Mouse (Mus musculus): ENCODE data around the gene Pdcd1. TPM values are rescaled to one million over a fixed set of nuclear protein-coding genes. Genes with fewer than 3 reads are reported as not detected.
A peak's percentile ranks its signal among the peaks of the same experiment; 100 is the strongest.

Gene Pdcd1
- 0.14 TPM in 1 of 2 replicates, not detected in the other for polyA plus RNA-seq (2014; fragmentation: Nextera tagmentation; extraction: Ambion mirVana)

DNA sequence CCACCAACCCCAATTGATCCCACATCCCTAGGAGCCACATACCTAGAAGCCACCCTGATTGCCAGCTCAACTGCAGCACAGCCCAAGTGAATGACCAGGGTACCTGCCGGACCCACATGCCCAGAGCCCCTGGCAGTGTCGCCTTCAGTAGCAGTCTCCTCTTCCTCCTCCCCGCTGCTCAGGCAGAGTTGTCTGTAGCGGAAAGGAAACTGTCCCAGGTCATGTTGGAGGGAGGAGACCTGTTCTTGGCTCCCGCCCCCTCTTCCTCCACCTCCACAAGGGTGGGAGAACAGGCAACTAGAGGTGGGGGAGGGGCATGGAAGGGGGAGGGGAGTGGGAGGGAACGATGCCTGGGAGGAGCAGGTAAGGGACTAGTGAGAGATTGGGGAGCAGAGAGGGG is at the start of gene Pdcd1:
Pdcd1 (minus strand) TSS at position 181 of the 400 bp plus-strand sequence.
- 67% methylated on average over 6 of the region's 6 CpGs for WGBS
- ATAC-seq (ENCODE audit: low FRiP score, low TSS enrichment), result no peak
- DNase-seq, result no peak
- Histone ChIP-seq H3K27me3 (ENCODE audit: control insufficient read depth, insufficient read depth, low read length) (no peaks in the 10 kb centered on the region), H3K4me1 (ENCODE audit: control insufficient read depth, insufficient read depth, low read length) (no peaks in the 10 kb centered on the region), H3K4me2 (ENCODE audit: low read length) (no peak within 1 kb of the TSS), H3K36me3 (ENCODE audit: control insufficient read depth, insufficient read depth, low read length) (no peaks in the 10 kb centered on the region), H3K4me3 (replicated peaks; ENCODE audit: low read depth, low read length) (no peak within 1 kb of the TSS), H3K9me3 (ENCODE audit: control insufficient read depth, low read length) (no peaks in the 10 kb centered on the region), H3K27ac (replicated peaks; ENCODE audit: low read depth, low read length) (no peak within 1 kb of the TSS), H3K9ac (replicated peaks; ENCODE audit: low read length) (no peak within 1 kb of the TSS)

DNA sequence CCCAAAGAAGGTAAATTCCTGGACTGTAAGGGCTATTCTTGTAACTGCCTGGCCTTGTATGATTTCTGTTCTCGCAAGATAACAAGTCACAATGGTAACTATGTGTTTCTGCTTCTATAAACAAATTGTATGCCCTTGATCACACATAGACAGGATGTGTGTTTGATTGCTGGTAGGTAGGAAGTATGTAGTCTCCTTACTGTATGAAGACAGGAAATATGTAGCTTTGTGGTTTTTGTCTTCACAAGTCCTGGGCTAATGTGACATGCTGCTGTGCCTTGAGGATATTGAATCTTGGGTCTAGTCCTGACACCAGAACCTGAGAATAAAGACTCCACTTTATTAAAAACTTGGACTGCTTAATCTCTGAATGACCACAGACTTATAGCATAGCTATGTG is 39.4 kb upstream of the Pdcd1 start:
- Histone ChIP-seq H3K27me3 (ENCODE audit: control insufficient read depth, insufficient read depth, low read length) (no peaks in the 10 kb centered on the region), H3K4me1 (ENCODE audit: control insufficient read depth, insufficient read depth, low read length) (no peaks in the 10 kb centered on the region), H3K4me3 (replicated peaks; ENCODE audit: low read depth, low read length) (no peak overlapping the region), H3K27ac (replicated peaks; ENCODE audit: low read depth, low read length) (no peak overlapping the region), H3K36me3 (ENCODE audit: control insufficient read depth, insufficient read depth, low read length) (no peaks in the 10 kb centered on the region), H3K4me2 (ENCODE audit: low read length) (no peak overlapping the region), H3K9me3 (ENCODE audit: control insufficient read depth, low read length) (no peaks in the 10 kb centered on the region), H3K9ac (replicated peaks; ENCODE audit: low read length) (no peak overlapping the region)
- DNase-seq (no peak), ATAC-seq (ENCODE audit: low FRiP score, low TSS enrichment) (no peak)
- 79% methylated on average over 1 of the region's 1 CpGs for whole genome bisulfite sequencing

DNA sequence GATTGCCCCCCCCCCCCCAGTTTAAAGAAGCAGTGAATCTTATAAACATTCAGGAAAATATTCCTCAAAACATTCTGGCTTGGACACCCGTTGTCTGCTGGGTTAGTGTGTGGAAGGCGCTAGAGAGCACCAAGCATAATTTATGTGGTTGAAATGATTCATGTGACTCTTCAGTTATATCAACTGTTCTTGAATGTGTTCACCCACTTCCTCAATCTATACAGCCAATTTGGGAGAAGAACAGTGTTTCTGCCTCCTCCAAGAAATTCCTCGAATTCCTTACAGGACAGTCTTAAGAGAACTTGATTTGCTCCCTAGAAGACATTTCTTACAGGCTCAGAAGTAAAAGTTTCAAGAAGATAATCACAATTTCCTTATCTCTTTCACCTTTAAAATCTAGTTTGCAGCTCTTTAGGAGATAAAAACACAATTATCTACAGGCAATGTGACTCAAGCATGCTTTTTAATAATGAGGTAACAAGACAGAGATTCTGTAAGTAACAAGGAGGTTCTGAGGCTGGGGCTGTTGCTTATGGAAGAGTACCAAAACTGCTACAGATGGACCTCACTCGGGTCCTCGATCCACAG is 34.1 kb upstream of the Pdcd1 start:
- no peaks in the 10 kb centered on the region for H3K9me3 ChIP-seq (ENCODE audit: control insufficient read depth, low read length)
- no peak overlapping the region for H3K27ac ChIP-seq (replicated peaks; ENCODE audit: low read depth, low read length)
- no peaks in the 10 kb centered on the region for H3K4me1 ChIP-seq (ENCODE audit: control insufficient read depth, insufficient read depth, low read length)
- H3K27me3 ChIP-seq (ENCODE audit: control insufficient read depth, insufficient read depth, low read length), result no peaks in the 10 kb centered on the region
- no peak for ATAC-seq (ENCODE audit: low FRiP score, low TSS enrichment)
- no peaks in the 10 kb centered on the region for H3K36me3 ChIP-seq (ENCODE audit: control insufficient read depth, insufficient read depth, low read length)
- no peak for DNase-seq
- WGBS, result 88% methylated on average over 5 of the region's 5 CpGs
- H3K9ac ChIP-seq (replicated peaks; ENCODE audit: low read length), result no peak overlapping the region
- H3K4me3 ChIP-seq (replicated peaks; ENCODE audit: low read depth, low read length), result no peak overlapping the region
- H3K4me2 ChIP-seq (ENCODE audit: low read length), result no peak overlapping the region

DNA sequence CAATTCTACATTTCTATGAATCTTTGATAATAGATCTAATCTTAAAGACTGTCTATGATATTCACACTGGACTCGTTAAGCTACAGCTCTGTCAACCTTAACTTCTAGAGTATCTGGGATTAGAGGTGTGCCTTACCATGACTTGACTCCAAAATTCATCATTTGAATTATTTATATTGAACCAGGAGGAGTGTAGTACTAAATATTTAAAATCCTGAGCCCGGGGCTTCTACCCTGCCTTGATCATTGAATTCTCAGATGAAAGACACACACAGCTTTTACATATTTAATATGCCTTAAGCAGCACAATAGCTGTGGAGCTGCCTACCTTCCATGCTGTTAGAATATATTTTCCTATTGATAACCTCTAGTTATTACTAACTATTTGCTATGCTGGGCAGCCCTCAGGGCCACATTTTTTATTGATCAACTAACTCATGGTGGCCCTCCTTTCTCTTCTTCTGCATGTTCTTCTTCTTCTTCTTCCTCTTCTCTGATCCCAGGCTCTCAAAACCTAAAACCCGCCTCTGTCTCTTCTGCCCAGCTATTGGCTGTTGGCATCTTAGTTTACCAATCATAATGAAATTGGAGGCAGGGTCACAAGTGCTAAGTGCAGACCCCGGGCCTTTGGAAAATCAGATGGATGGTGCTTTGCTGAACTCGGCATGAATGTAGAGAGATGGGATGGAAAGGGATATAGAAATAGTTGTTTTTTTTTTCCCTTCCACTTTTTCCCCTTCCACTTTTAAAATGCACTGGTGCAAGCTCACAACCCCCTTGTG is 33.2 kb upstream of the Pdcd1 start:
- no peak overlapping the region for H3K9ac ChIP-seq (replicated peaks; ENCODE audit: low read length)
- WGBS, result 57% methylated on average over 5 of the region's 5 CpGs
- no peaks in the 10 kb centered on the region for H3K36me3 ChIP-seq (ENCODE audit: control insufficient read depth, insufficient read depth, low read length)
- no peaks in the 10 kb centered on the region for H3K4me1 ChIP-seq (ENCODE audit: control insufficient read depth, insufficient read depth, low read length)
- H3K4me3 ChIP-seq (replicated peaks; ENCODE audit: low read depth, low read length), result no peak overlapping the region
- DNase-seq (peak; percentile 64), ATAC-seq (ENCODE audit: low FRiP score, low TSS enrichment) (peak; percentile 83)
- no peaks in the 10 kb centered on the region for H3K9me3 ChIP-seq (ENCODE audit: control insufficient read depth, low read length)
- no peaks in the 10 kb centered on the region for H3K27me3 ChIP-seq (ENCODE audit: control insufficient read depth, insufficient read depth, low read length)
- H3K27ac ChIP-seq (replicated peaks; ENCODE audit: low read depth, low read length), result peak overlapping the region; percentile 26; the same call in 1 of the 2 replicates
- no peak overlapping the region for H3K4me2 ChIP-seq (ENCODE audit: low read length)

DNA sequence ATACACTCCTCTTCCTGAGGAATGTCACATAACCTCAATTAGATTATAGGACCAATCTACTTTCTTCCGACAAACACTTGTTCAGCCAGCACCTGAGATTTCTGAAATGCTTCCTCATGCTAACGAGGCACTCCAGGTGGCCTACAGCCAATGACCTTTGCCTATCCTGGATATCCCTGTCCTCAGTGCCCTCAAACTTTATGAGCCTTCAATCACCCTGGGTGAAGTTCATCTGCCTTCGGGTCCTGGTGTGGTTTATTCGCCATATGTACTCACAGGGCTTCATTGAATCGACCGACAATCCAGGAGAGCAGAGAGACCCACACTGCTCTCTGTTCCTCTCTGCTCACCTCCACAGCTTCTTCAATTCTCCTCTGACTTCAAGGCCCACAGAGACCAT is 29.4 kb upstream of the Pdcd1 start:
- H3K4me1 ChIP-seq (ENCODE audit: control insufficient read depth, insufficient read depth, low read length), result no peaks in the 10 kb centered on the region
- WGBS, result 93% methylated on average over 6 of the region's 6 CpGs
- no peak for ATAC-seq (ENCODE audit: low FRiP score, low TSS enrichment)
- H3K9ac ChIP-seq (replicated peaks; ENCODE audit: low read length), result no peak overlapping the region
- no peaks in the 10 kb centered on the region for H3K27me3 ChIP-seq (ENCODE audit: control insufficient read depth, insufficient read depth, low read length)
- no peak overlapping the region for H3K4me3 ChIP-seq (replicated peaks; ENCODE audit: low read depth, low read length)
- H3K4me2 ChIP-seq (ENCODE audit: low read length), result no peak overlapping the region
- no peak for DNase-seq
- H3K27ac ChIP-seq (replicated peaks; ENCODE audit: low read depth, low read length), result no peak overlapping the region
- H3K36me3 ChIP-seq (ENCODE audit: control insufficient read depth, insufficient read depth, low read length), result no peaks in the 10 kb centered on the region
- no peaks in the 10 kb centered on the region for H3K9me3 ChIP-seq (ENCODE audit: control insufficient read depth, low read length)

DNA sequence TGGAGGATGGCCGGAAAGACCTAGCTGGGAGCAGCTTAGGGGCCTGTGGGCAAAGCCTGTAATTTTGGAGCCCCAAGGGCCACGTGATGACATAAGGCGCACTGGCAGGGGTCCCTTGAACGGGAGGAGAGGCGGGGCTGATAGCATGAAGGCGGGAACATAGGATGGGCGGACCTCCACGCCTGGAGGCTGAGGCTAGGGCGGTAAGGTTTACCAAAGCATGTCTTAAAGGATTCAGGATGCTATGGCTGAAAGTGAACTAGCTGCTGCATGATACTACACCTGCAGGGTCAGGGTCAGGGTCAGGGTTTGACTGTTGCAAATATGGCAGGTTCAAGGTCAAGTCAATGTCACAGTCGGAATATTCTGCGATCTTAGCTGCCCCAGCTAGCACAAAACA is 28.8 kb upstream of the Pdcd1 start:
- H3K4me1 ChIP-seq (ENCODE audit: control insufficient read depth, insufficient read depth, low read length), result no peaks in the 10 kb centered on the region
- no peaks in the 10 kb centered on the region for H3K36me3 ChIP-seq (ENCODE audit: control insufficient read depth, insufficient read depth, low read length)
- peak; percentile 19; the same call in 1 of the 2 replicates for ATAC-seq (ENCODE audit: low FRiP score, low TSS enrichment)
- no peak for DNase-seq
- WGBS, result 68% methylated on average over 11 of the region's 11 CpGs
- H3K4me3 ChIP-seq (replicated peaks; ENCODE audit: low read depth, low read length), result no peak overlapping the region
- no peak overlapping the region for H3K9ac ChIP-seq (replicated peaks; ENCODE audit: low read length)
- no peak overlapping the region for H3K27ac ChIP-seq (replicated peaks; ENCODE audit: low read depth, low read length)
- H3K27me3 ChIP-seq (ENCODE audit: control insufficient read depth, insufficient read depth, low read length), result no peaks in the 10 kb centered on the region
- H3K4me2 ChIP-seq (ENCODE audit: low read length), result no peak overlapping the region
- no peaks in the 10 kb centered on the region for H3K9me3 ChIP-seq (ENCODE audit: control insufficient read depth, low read length)

DNA sequence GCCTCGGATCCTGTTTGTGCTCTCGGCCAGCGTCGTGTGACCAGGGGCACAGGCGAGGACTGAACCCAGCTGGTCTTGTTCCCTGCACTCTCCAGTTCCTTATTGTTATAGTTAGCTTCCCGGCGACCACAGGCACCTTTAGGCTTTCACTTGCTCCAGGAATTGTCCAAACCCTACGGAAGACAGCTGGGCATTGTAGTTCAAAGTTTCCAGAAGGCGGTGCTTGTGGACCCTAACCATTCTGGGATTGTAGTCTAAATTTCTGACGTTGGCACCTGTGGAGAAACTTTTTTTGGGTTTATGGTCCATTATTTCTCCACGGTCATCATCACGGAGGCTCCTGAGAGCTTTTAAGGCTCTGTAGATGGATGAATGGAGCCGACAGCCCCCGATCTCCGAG is 28.4 kb upstream of the Pdcd1 start:
- Histone ChIP-seq H3K27me3 (ENCODE audit: control insufficient read depth, insufficient read depth, low read length) (no peaks in the 10 kb centered on the region), H3K36me3 (ENCODE audit: control insufficient read depth, insufficient read depth, low read length) (no peaks in the 10 kb centered on the region), H3K9me3 (ENCODE audit: control insufficient read depth, low read length) (no peaks in the 10 kb centered on the region), H3K4me3 (replicated peaks; ENCODE audit: low read depth, low read length) (no peak overlapping the region), H3K9ac (replicated peaks; ENCODE audit: low read length) (no peak overlapping the region), H3K4me1 (ENCODE audit: control insufficient read depth, insufficient read depth, low read length) (no peaks in the 10 kb centered on the region), H3K27ac (replicated peaks; ENCODE audit: low read depth, low read length) (no peak overlapping the region), H3K4me2 (ENCODE audit: low read length) (no peak overlapping the region)
- WGBS, result 55% methylated on average over 15 of the region's 15 CpGs
- ATAC-seq (ENCODE audit: low FRiP score, low TSS enrichment), result no peak
- no peak for DNase-seq

DNA sequence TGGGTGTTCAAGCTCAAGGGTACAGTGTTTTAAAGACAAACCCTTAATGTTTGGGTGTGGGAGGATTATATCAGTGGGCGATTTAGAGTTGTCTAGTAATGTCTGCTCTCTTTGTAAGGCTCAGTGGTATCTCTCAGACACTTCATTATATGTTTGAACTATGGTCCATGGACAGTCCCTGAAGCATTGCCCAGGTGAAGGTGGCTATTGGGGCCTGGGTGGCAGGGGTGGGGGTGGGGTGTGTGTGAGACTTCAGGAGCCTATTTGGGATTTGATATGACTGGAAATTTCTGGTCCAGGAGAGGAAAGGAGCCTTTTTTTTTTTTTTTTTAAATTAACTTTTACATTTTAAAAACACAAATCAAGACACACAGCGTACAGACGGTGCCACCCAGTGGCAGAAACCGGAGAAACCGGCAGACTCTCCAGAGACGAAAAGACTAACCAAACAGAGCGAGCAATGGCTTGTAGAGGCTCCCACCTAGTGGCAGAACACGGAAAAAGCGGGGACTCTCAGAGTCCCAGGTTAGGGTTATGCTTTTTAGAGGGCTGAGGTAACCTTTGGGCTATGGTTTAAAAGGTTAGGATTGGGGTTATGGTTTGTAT is 26.6 kb upstream of the Pdcd1 start:
- H3K4me2 ChIP-seq (ENCODE audit: low read length), result no peak overlapping the region
- no peak overlapping the region for H3K4me3 ChIP-seq (replicated peaks; ENCODE audit: low read depth, low read length)
- DNase-seq (peak; percentile 95), ATAC-seq (ENCODE audit: low FRiP score, low TSS enrichment) (peak; percentile 84)
- H3K9me3 ChIP-seq (ENCODE audit: control insufficient read depth, low read length), result no peaks in the 10 kb centered on the region
- H3K27me3 ChIP-seq (ENCODE audit: control insufficient read depth, insufficient read depth, low read length), result no peaks in the 10 kb centered on the region
- no peaks in the 10 kb centered on the region for H3K4me1 ChIP-seq (ENCODE audit: control insufficient read depth, insufficient read depth, low read length)
- no peak overlapping the region for H3K27ac ChIP-seq (replicated peaks; ENCODE audit: low read depth, low read length)
- H3K9ac ChIP-seq (replicated peaks; ENCODE audit: low read length), result no peak overlapping the region
- 2% methylated on average over 9 of the region's 9 CpGs for WGBS
- no peaks in the 10 kb centered on the region for H3K36me3 ChIP-seq (ENCODE audit: control insufficient read depth, insufficient read depth, low read length)

All from midbrain, embryonic 14.5 days (tissue).